Mouse (Mus musculus) spleen, adult 18-20 months (tissue): ENCODE data around the gene Pvalb.

ENCODE experiments used
- DNase-seq, 2 experiments: peaks; one replicate each; pipeline ENCODE4 v3.0.0; 2022; ENCODE audit warnings: mixed read lengths in 2 of 2

Pvalb gene

DNA sequence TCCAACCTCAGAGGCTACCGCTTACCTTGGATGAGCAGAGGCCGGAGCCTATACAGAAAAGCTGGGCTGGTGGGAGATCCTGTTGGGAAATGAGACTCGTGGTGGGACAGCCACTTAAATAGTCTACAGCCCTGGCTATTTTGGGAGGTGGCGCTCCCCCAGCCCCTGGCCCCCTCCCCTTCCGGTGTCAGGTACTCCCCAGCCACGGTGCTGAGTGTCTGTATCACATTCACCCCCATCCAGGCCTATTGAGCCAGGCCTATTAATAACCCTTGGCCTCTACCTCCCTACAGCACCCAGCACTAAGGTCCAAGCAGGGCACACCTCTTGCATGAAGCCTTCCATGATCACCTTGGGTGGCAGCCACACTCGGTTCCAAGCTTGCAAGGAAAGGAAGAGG lies at the start of gene Pvalb:
Gene Pvalb (minus strand): TSS at position 89 of the 400 bp plus-strand sequence.
- no peak for DNase-seq

DNA sequence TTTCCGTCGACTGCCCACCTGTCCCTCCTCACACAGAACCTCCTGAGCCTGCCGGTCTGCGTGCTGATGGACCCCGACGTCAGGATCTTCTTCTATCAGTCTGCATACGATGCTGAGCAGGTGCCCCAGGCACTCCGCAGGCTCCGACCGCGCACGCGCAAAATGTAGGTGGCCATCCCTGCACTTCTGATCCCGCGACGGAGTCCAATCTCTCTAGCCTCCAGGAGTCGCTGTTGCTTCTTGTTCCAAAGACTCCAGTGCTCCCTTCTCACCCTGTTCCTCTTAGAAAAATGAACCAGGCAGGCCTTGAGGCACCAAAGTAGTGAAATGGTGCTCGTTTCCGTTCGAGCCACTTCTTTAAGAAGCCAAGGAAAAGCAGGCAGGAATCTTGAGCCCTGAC lies 48.6 kb upstream of the Pvalb start:
- DNase-seq: no peak

DNA sequence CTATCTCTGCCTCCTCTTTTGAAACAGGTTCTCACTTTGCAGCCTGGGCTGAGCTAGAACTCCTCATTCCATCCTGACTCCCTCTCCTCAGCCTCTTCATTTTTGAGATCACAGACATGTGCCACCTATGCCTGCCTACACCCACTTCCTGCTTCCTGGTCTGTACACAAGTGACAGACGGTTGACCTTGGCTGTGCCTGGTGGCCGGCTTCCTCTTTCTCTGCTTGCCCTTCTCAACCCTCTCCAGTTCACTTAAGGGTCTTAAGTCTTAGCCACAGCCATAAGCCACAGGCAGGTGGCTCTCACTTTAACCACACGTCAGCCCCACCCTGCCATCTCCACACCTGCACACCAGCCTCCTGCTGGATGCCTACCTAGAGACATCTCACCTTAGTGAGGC lies 42.2 kb upstream of the Pvalb start:
- DNase-seq: peak; percentile 53 to 63

DNA sequence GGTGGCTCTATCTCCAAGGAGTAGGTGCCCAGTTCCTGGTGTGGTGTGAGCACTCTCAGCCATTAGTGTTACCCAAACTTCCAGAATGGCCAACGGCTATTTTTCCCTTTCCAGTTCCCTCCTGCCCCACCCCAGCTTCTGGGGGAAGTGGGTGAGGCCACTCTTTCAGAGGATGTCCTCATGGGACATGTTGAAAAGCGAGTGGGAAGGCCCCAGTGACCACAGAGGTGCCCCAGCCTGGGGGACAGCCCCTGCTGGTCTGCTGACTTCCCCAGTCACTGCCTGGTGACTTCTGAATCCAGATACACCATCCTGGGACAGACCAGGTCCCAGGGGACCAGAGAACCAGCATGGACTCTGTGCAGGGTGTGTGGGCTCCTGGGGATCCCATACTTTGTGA lies 41.5 kb upstream of the Pvalb start:
- DNase-seq: peak; percentile 40 to 57

DNA sequence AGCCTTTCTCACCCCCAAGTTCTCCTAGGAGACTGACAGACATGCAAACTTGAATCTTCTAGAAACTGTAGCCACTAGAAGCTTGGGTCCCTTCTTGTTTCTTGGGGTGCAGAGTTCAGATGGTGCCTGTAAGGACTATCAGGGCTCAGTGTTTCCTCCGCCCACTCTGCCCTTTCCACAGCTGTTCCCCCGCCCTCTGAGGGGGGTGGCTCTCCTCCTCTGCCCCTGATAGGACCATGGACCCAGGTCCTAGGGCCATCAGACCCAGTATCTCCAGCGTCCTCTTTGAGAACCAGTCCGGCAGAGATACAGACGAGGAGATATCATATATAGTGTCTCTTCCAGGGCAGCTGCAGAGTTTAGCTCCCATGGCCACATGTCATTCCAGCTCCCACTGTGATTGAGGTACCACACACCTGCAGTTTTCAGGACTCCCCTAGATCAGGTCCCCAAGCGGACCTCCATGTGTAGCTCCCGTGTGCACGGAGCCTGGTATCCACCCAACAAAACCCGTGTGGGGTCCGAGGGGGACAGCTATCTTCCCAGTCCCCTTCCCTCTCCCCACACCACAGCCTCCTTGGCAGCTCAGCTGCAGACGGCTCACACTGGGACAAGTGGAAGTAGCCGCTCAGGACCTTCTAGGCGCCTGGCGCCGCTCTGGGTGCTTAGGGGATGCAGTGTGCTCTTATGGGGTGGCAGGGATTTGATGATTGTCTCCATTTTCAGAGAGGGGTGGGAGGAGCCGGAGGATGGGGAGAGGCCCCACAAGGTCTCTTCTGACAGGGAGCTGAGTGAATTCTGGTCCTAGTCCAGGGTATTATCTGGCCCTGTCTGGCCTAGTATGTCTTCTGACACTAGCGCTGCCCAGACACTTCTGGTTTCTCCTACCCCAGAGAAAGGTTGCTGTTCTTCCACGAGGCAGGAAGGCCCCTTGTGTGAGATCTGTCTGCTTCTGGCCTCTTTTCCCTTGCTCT lies 40.2 kb upstream of the Pvalb start:
- peak in 1 of 2 experiments; percentile 36 for DNase-seq

DNA sequence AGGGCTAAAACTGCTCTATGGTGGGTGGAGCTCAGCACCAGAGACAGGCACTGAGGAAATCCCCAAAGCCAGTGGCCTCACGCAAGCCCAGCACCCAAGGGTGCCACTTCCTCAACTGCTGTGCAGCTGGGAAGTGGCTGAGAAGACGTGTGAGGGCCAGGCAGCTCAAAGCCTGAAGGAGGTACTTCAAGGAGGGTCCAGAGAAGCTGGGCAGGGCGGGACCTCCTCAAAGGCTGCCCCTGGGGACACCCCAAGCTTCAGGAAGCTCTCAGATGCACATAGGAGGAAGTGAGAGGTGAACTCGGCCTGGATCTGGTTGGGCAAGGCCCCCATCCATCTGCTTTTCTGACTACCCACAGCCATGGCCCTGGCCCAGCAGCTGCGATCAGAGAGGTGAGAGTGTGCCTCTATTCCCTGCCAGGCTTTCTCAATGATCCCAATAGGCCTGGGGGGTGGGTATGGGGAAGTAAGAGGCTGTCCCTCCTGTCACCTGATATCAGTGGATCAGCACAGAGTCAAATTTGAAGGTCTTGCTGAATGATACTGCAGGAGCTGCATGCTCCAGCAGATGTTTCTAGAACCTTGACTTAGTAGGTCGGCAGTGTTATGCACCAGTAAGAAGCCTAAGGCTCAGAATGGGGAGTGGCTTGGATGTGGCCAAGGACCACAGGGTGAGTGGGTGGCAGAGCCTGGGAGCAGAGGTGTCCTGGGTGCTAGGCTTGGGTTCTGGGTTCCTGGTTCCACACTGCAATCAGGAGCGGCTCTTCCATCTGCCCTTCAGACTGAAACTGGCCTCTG lies 38.7 kb upstream of the Pvalb start, which contains the start of gene Ncf4:
Gene Ncf4 (plus strand): TSS at position 107 of the 798 bp plus-strand sequence.
- DNase-seq: peak; percentile 71 to 78

DNA sequence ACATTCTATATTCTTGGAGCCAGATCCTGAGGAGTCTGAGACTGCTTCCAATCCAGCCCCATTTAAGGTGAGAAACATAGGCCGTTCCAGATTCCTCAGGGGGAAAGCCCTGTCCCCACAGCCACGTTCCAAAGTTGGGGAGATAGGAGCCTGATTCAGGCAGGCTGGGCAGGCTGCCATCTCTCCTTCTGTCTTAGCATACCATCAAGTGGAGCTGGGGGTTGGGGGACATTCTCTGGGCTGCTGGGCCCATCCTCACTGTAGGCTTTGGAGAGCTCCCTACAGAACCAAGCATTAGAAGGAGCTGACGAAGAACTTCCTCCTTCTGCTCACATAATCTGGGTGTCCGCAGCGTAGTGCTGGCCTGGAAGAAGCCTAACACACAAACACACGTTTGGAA lies 37.6 kb upstream of the Pvalb start:
- no peak for DNase-seq

DNA sequence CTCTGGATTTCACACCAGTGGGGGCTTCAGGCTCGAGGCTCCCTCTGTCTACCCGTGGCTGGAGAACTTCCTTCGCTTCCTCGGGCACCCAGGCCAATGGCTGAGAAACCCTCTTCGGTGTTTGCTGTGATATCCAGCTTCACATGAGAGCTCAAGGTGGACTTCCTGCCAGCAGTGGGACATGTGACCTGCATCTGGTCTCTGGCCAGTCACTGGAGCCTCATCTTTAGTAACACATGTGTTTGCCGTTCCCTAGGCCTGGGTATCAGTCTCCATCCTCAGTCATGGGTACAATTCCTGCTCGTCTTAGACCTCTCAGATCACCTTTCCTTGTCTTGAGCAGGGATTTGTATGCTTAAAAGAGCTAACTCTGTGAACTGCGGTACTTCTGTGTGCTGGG lies 36.9 kb upstream of the Pvalb start:
- no peak for DNase-seq

DNA sequence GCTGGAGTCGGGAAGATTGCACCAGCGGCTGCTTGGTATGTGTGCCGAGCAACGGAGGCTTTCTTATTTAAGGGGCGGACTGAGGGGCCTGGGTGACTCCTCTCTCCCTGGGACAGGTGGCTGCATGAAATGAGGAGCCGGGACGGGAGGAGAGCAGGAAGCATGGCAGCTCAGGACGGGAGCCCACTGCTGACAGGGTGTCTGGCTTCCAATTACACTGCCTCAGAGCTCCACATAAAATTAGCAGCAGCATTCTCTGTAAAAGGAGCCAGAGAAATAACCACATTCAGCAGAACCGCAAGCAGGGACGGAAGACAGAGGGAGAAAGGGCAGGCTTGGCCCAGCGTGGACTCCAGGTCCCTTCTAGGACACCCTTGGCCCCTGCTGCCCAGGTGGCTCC lies 35.1 kb upstream of the Pvalb start:
- DNase-seq: no peak

DNA sequence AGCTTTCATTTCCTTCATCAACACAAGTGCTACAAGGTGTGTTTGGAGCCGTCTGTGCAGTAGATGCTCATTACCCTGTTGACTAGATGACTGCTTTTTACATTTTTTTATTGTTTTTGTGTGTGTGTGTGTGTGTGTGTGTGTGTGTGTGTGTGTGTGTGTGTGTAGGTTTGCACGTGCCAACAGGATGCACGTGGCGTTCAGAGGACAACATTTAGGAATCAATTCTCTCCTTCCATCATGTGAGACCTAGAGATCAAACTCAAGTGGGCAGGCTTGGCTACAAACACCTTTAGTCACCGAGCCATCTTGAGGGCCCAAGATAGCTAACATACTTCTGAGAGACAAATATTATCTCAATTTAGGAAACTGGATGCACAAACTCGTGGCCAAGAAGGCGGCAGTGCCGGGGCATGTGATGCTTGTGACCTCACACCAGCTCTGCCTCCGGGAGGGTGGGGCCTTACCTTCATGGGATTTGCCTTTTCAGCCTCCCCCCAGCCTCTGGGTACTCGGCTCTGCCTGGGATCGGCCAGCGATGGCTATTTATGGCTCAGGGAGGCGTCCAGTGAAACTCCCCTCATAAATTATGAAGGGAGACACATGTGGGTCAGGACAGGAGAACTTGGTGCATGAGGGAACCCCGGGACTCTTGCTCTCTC lies 33.9 kb upstream of the Pvalb start:
- no peak for DNase-seq

DNA sequence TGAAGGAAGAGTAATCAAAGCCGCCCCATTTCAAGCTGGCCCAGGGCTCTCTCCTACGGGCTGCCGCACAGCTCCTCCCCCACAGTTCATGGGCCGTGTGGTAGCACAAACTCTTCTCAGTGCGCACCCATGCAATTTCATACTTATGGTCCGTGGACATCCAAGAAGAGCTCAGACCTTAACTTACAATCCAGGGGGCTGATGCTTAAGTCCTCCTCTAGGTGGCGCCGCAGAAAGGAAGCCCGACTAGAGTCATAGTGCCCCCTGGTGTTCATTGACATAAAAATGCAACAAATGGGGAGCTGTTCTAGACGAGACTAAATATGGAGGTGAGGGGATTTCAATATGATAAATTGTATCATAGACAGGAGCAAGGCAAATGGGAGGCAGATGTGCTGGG lies 33.3 kb upstream of the Pvalb start:
- peak; percentile 36 to 67 for DNase-seq

DNA sequence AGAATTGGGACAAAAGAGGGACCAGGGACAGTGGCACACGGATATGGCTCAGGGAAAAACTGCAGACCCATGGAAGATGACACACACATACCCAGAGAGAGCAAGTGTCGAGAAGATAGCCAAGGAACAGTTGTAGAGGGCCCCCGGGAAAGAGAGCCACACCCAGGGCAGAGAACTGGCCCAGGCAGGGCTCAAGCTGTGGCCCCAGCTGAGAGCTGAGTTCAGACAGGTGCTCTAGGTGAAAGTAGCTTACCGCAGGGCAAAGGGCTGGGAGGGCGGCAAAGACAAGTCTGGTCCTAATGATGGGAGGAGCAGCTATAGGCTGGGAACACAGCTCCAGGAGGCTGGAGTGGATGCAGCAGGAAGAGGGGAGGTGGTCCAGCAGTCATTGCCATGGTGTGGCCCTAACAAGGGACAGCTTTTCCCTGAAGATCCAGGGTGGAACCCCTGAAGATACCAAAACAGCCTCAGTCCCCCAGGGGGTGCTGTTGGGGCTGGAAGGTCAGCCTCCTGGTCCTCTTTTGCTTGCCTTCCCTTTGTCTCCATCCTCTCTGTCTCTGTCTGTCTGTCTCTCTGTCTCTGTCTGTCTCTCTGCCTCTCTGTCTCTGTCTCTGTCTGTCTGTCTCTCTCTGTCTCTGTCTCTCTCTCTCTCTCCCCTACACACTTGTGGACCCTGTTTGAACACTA lies 28.8 kb upstream of the Pvalb start:
- no peak for DNase-seq

DNA sequence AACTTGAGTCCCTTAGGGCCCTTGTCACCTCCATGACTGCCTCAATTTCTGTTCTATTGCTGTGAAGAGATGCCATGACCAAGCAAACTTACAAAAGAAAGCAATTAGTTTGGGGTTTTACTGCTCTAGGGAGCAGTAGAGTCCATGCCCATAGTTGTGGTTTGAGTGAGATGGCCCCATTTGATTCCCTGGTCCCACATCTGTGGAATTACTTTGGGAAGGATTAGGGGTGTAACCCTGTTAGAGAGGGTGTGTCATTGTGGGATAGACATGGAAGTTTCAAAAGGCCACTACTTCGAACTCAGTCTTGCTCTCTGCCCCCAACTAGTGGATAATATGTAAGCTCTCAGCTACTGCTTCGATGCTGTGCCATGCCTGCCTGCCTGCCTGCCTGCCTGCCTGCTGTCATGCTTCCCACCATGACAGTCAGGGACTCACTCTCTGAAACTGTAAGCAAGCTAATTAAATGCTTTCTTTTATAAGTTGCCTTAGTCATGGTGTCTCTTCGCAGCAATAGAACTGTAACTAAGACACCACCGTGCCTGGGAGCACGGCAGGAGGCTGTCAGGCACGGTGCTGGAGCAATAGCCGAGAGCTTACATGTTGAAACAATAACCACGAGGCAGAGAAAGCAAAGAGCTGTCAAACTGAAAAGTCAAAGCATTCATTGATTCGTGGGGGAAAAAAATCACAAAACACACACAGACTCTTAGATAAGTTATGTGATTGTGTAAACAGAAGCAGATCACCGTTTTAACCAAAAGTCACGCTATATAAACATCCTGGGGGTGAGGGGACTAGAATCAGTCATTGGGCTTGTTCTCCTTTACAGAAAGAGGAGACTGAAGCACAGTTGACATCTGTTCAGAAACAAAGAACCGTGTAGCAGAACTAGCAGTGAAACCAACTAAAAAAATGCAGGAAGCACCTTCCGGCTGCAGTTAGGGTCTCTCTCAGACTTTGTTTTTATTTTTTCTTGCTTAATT lies 25.4 kb upstream of the Pvalb start:
- no peak for DNase-seq

DNA sequence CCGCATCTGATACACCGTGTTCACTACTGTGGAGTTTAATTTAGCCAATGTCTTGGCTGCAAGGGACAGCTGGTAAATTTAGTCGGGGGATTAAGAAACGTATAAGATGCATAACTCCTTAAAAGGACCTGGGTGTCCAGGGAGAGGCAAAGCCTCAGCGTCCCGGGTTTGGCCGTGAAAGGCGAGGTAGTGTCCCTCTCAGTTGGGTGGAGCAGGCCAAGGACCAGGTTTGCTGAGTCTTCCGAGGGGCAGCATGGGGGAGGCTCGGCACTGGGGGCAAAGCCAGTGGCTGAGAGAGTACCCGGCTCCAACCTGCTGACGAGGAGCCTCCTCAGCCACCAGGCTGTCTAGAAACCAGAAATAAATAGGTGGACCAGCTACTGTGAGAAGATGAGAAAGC lies 21.6 kb upstream of the Pvalb start:
- no peak for DNase-seq

DNA sequence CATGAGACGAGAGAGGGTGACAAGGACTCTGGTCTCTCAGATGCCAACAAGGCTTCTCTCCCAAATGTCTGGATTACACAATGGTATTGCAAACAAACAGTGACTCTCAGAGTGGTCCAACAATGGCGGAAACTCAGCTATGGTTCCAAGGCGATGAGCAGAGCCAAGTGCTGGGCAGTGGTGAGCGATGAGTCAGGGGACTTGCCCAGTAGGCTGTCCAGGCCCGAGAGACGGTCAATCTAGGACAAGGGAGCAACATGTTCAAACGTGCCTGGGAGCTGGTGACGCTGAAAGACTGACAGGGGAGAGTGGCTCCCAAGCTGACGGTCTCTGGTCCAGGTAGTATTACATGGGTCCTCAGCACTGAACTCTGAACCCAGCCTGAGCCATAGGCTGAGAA lies 9.1 kb upstream of the Pvalb start:
- DNase-seq: no peak

DNA sequence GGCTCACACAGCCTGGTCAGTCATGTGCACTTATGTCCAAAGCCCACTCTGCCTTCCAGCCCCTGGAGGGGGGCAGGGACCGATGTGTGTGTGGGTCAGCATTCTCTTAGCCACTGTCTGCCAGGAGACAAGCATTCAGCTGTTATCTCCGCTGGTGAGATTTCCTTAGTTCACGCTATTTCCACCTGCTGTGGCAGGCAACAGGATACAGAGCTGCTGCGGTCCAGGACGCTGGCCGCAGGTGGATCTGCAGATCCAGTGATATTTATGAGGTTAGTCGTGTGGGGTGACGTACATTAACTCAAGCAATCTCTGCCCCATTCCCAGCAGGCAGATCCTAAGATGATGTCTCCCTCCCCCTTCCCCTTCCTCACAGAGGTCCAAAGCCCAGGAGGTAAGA lies 5.2 kb upstream of the Pvalb start:
- DNase-seq: no peak

DNA sequence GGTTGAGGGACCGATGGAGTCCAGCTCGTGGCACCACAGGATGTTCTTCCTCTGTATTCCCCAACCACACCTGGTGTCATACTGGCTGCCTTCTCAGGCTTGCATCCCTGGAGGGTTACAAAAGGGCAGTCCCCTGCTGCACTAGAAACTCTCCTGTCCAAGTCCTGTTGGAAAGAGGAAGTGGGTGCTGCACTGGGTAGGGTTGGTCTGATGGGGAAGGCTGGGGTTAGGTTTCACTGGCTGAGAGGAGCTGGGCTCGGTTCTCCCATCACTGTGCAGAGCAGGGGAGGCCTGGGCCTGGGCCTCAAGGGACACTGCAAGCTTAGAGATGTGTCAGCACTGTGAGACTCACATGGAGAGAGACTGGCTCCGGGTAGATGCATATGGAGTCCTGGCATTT lies 4.0 kb upstream of the Pvalb start:
- no peak for DNase-seq

DNA sequence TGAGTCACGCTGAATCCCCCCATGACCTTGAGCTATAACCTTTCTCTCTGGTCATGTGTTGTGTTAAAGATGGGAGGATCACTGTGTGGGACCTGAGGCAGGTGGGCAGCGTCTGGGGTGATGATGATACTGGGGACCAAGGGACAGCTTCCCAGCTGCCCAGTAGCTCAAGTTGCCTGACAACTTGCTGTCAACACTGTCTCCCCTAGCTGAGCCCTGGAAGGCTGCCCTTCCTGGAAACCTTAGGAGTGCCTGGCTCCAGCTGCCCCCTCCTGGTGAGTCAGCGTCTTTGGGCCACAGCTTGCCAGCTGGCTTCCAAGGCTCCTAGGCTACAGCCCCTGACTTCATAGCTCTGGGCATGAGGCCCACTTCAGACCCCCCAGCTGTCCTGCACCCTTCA lies 1.0 kb downstream of the Pvalb start:
- no peak for DNase-seq

DNA sequence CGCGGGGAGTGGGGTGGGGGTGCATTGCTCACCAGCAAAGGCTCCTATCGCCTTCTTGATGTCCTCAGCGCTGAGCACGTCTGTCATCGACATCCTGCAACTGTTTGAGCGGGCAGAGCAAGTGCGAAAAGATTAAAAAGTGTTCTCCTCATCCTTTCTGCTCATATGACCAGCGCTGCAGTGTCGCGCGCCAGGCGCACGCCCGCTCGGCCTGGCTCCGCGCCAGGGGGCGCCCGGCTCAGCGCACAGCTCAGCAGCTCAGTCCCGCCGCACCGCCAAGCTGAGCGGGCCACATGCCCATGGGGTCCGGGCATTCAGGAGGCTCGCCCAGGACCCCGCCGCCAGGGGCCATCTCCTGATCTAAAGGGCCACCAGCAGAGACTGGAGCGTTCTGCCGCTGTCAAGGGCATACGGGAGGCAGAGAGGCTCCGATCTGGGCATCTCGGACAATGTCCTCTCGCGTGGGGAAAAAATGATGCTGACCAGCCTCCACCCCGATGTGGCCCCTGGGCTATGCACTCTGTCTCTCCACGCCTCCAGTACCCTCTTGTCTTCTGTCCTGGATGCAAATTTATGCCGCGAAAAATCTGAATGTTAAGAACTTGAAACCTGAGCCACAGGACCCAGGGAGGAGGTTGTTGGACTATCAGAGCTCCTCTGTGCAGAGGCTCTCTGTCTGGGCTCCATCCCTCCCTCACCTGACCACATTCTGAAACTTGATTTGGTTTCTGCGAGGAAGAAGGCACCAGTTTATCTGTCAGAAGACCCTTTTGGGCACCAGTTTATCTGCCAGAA lies 1.9 kb downstream of the Pvalb start:
- DNase-seq: peak in 1 of 2 experiments; percentile 37

DNA sequence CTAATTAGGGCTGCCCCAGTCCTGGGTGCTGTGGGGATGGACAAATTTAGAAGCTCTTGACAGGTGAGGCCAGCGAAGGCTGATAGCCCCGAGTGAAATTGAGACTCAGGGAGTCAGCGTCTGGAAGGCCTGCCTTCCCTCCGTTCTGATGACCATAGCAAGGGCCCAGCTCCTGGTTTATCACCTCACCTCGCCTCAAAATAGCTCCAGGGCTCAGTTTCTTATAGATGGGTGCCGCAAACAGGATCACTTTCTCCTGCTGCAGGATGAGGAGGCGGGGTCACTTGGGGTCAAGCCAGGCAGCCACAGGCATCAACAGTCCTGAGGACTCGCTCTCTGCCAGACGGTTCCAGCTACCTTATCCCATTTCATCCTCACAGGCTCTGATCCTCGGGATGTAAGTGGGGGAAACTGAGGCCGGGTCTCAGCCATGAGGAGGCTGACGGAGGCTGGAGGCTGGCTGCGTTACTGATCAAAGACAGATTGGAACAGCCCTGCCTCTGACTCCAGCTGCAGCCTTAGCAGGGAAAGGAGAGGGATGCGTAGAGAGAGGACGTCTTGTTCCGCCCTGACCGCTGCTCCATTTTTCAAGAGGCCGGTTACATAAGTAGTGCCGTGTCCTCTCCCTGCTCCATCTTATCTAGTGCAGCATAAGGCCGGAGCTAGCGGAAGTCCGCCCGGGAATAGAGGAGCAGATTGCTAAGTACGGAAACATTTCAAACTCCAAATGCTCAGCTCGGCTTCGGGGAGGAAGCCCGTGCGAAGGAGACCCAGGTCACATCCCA lies 10.9 kb downstream of the Pvalb start:
- no peak for DNase-seq
